Mouse (Mus musculus): Measurements from ENCODE around the gene Thnsl2. TPM values are rescaled to one million over a fixed set of nuclear protein-coding genes. Genes with fewer than 3 reads are reported as not detected.
A peak's percentile ranks its signal among the peaks of the same experiment; 100 is the strongest.

Thnsl2 gene
- total and polyA plus RNA-seq, 3 experiments: not detected

- no peaks in the 10 kb centered on the region for H3K27me3 ChIP-seq (replicated peaks)
- no peaks in the 10 kb centered on the region for H3K36me3 ChIP-seq (replicated peaks in 1 of 2; ENCODE audit: control insufficient read depth in 1 of 2, insufficient read depth in 1 of 2, low read length in 1 of 2)
- no peak overlapping the region for H3K4me3 ChIP-seq (replicated peaks in 1 of 3; ENCODE audit: low read depth in 2 of 3, low read length in 2 of 3, poor library complexity in 1 of 3)
- DNase-seq (ENCODE audit: extremely low read depth): peak; percentile 52
- no peaks in the 10 kb centered on the region for H3K9me3 ChIP-seq (replicated peaks; ENCODE audit: low read length)
- in situ Hi-C loops (cut with MboI; ENCODE audit: low pct_ligation_motif_present, low pct_unique_long_range_greater_than_20kb, low sequenced_read_pairs) (loop anchor here (5.0 to 10.0 kb wide), 3 partner anchors 100 to 243 kb away; no protein-coding TSS in a partner anchor), dilution Hi-C loops (cut with MboI; ENCODE audit: extremely low pct_ligation_motif_present, extremely low pct_unique_long_range_greater_than_20kb, low sequenced_read_pairs) (no loop called here)
- no peak overlapping the region for H3K9ac ChIP-seq (ENCODE audit: insufficient read depth, low read depth)
- H3K27ac ChIP-seq (ENCODE audit: insufficient read depth, low read depth): no peak overlapping the region
- H3K4me2 ChIP-seq (ENCODE audit: insufficient read depth, low read depth, poor library complexity, severe bottlenecking): no peak overlapping the region
- TF ChIP-seq SMC3 (IDR thresholded peaks at IDR 0.05; ENCODE audit: low read depth, low read length) (peak; percentile 21; the same call in 1 of the 2 replicates), KAT2A (IDR thresholded peaks at IDR 0.05; ENCODE audit: insufficient replicate concordance, low read length) (no peak), CTCF (conservative IDR thresholded peaks at IDR 0.05 in 1 of 2, IDR thresholded peaks at IDR 0.05 in 1 of 2; ENCODE audit: low read depth in 2 of 2, low read length in 2 of 2) (peak in 1 of 2 experiments; percentile 45; a peak in 2 of 4 replicates), RAD21 (IDR thresholded peaks at IDR 0.05; ENCODE audit: low read depth, low read length) (peak; percentile 17), PAX5 (IDR thresholded peaks at IDR 0.05; ENCODE audit: low read length) (no peak)
- peaks cover 7 to 28% of the 10 kb centered on the region in 2 experiments for H3K4me1 ChIP-seq (ENCODE audit: control insufficient read depth in 1 of 2, insufficient read depth in 2 of 2)
- no peaks in the 10 kb centered on the region for H3K79me2 ChIP-seq (replicated peaks; ENCODE audit: control insufficient read depth, extremely low read depth, insufficient read depth, poor library complexity, severe bottlenecking)
These were observed 20.2 kb upstream of the Thnsl2 start for GRCm38 (mm10) chr6:71164394-71164793.

- H3K4me3 ChIP-seq (replicated peaks in 1 of 3; ENCODE audit: low read depth in 2 of 3, low read length in 2 of 3, poor library complexity in 1 of 3): no peak overlapping the region
- dilution Hi-C loops (cut with MboI; ENCODE audit: extremely low pct_ligation_motif_present, extremely low pct_unique_long_range_greater_than_20kb, low sequenced_read_pairs): no loop called here
- H3K9me3 ChIP-seq (replicated peaks; ENCODE audit: low read length): no peaks in the 10 kb centered on the region
- H3K36me3 ChIP-seq (replicated peaks in 1 of 2; ENCODE audit: control insufficient read depth in 1 of 2, insufficient read depth in 1 of 2, low read length in 1 of 2): no peaks in the 10 kb centered on the region
- H3K79me2 ChIP-seq (replicated peaks; ENCODE audit: control insufficient read depth, extremely low read depth, insufficient read depth, poor library complexity, severe bottlenecking): no peaks in the 10 kb centered on the region
- no peak overlapping the region for H3K4me2 ChIP-seq (ENCODE audit: insufficient read depth, low read depth, poor library complexity, severe bottlenecking)
- H3K9ac ChIP-seq (ENCODE audit: insufficient read depth, low read depth): no peak overlapping the region
- H3K27me3 ChIP-seq (replicated peaks): no peaks in the 10 kb centered on the region
- peak; percentile 17 for DNase-seq (ENCODE audit: extremely low read depth)
- H3K4me1 ChIP-seq (ENCODE audit: control insufficient read depth in 1 of 2, insufficient read depth in 2 of 2): peaks cover 6 to 26% of the 10 kb centered on the region in 2 experiments
- H3K27ac ChIP-seq (ENCODE audit: insufficient read depth, low read depth): no peak overlapping the region
- in situ Hi-C loops (cut with MboI; ENCODE audit: low pct_ligation_motif_present, low pct_unique_long_range_greater_than_20kb, low sequenced_read_pairs): loop anchor here (5.0 to 10.0 kb wide), 3 partner anchors 103 to 245 kb away; no protein-coding TSS in a partner anchor
- TF ChIP-seq EP300 (IDR thresholded peaks at IDR 0.05; ENCODE audit: low read length) (no peak), CTCF (conservative IDR thresholded peaks at IDR 0.05 in 1 of 2, IDR thresholded peaks at IDR 0.05 in 1 of 2; ENCODE audit: low read depth in 2 of 2, low read length in 2 of 2) (peak in 1 of 2 experiments; percentile 75; a peak in 2 of 4 replicates), MYC (IDR thresholded peaks at IDR 0.05; ENCODE audit: low read depth, low read length) (no peak), SMC3 (IDR thresholded peaks at IDR 0.05; ENCODE audit: low read depth, low read length) (peak; percentile 55), RAD21 (IDR thresholded peaks at IDR 0.05; ENCODE audit: low read depth, low read length) (peak; percentile 63)
These were observed 18.0 kb upstream of the Thnsl2 start for GRCm38 (mm10) chr6:71162269-71162668.

GRCm38 (mm10) chr6:71161290-71161689 is 17.1 kb upstream of the Thnsl2 start:
- H3K27ac ChIP-seq (ENCODE audit: insufficient read depth, low read depth): no peak overlapping the region
- H3K9me3 ChIP-seq (replicated peaks; ENCODE audit: low read length): no peaks in the 10 kb centered on the region
- no peak overlapping the region for H3K4me3 ChIP-seq (replicated peaks in 1 of 3; ENCODE audit: low read depth in 2 of 3, low read length in 2 of 3, poor library complexity in 1 of 3)
- TF ChIP-seq RCOR1 (conservative IDR thresholded peaks at IDR 0.05; ENCODE audit: low read depth, low read length): no peak
- TF ChIP-seq BHLHE40 (IDR thresholded peaks at IDR 0.05; ENCODE audit: low read depth, low read length): no peak
- TF ChIP-seq E2F4 (IDR thresholded peaks at IDR 0.05; ENCODE audit: insufficient replicate concordance, low read depth, low read length): no peak
- TF ChIP-seq CHD2 (IDR thresholded peaks at IDR 0.05; ENCODE audit: low read length): no peak
- no peak for TF ChIP-seq ETS1 (conservative IDR thresholded peaks at IDR 0.05; ENCODE audit: low read depth, low read length)
- no peak for TF ChIP-seq ZC3H11A (IDR thresholded peaks at IDR 0.05; ENCODE audit: low read depth, low read length)
- TF ChIP-seq JUND (conservative IDR thresholded peaks at IDR 0.05; ENCODE audit: low read depth, low read length): no peak
- TF ChIP-seq PAX5 (IDR thresholded peaks at IDR 0.05; ENCODE audit: low read length): no peak
- no peak for TF ChIP-seq MAX (IDR thresholded peaks at IDR 0.05; ENCODE audit: low read length)
- no peak for TF ChIP-seq USF2 (conservative IDR thresholded peaks at IDR 0.05; ENCODE audit: low read depth, low read length)
- no peak for TF ChIP-seq TBP (conservative IDR thresholded peaks at IDR 0.05; ENCODE audit: low read depth, low read length)
- TF ChIP-seq JUN (IDR thresholded peaks at IDR 0.05; ENCODE audit: insufficient read depth, low read depth, low read length): no peak
- TF ChIP-seq EP300 (IDR thresholded peaks at IDR 0.05; ENCODE audit: low read length): no peak
- no peak for TF ChIP-seq USF1 (IDR thresholded peaks at IDR 0.05; ENCODE audit: low read depth, low read length)
- TF ChIP-seq ZNF384 (IDR thresholded peaks at IDR 0.05; ENCODE audit: low read depth, low read length): no peak
- TF ChIP-seq ELF1 (IDR thresholded peaks at IDR 0.05; ENCODE audit: low read depth, low read length): no peak
- TF ChIP-seq MAFK (IDR thresholded peaks at IDR 0.05; ENCODE audit: insufficient replicate concordance, low read length): no peak
- TF ChIP-seq MYC (IDR thresholded peaks at IDR 0.05; ENCODE audit: low read depth, low read length): no peak
- TF ChIP-seq ZKSCAN1 (IDR thresholded peaks at IDR 0.05; ENCODE audit: borderline replicate concordance, low read depth, low read length): no peak
- TF ChIP-seq POLR2A (IDR thresholded peaks at IDR 0.05; ENCODE audit: low read depth, low read length): no peak
- H3K79me2 ChIP-seq (replicated peaks; ENCODE audit: control insufficient read depth, extremely low read depth, insufficient read depth, poor library complexity, severe bottlenecking): no peaks in the 10 kb centered on the region
- DNase-seq (ENCODE audit: extremely low read depth): no peak
- H3K27me3 ChIP-seq (replicated peaks): no peaks in the 10 kb centered on the region
- no peaks in the 10 kb centered on the region for H3K36me3 ChIP-seq (replicated peaks in 1 of 2; ENCODE audit: control insufficient read depth in 1 of 2, insufficient read depth in 1 of 2, low read length in 1 of 2)
- in situ Hi-C loops (cut with MboI; ENCODE audit: low pct_ligation_motif_present, low pct_unique_long_range_greater_than_20kb, low sequenced_read_pairs) (loop anchor here (5.0 to 10.0 kb wide), 3 partner anchors 104 to 246 kb away; no protein-coding TSS in a partner anchor), dilution Hi-C loops (cut with MboI; ENCODE audit: extremely low pct_ligation_motif_present, extremely low pct_unique_long_range_greater_than_20kb, low sequenced_read_pairs) (no loop called here)
- no peak overlapping the region for H3K9ac ChIP-seq (ENCODE audit: insufficient read depth, low read depth)
- peaks cover 3 to 23% of the 10 kb centered on the region in 2 experiments for H3K4me1 ChIP-seq (ENCODE audit: control insufficient read depth in 1 of 2, insufficient read depth in 2 of 2)
- H3K4me2 ChIP-seq (ENCODE audit: insufficient read depth, low read depth, poor library complexity, severe bottlenecking): no peak overlapping the region

Data from CH12.LX (cell line).